Mouse (Mus musculus): ENCODE measurements around the gene Emg1. TPM values are rescaled to one million over a fixed set of nuclear protein-coding genes. Genes with fewer than 3 reads are reported as not detected.

The Emg1 gene
- total RNA-seq, 2 experiments from 2014 or later, result 51.8 to 57.5 TPM

GRCm38 (mm10) chr6:124718703-124719102 lies 6.7 kb upstream of the Emg1 start:
- no peak for DNase-seq
- intact Hi-C loops (cut with DNase I; ENCODE audit: low total_unique reads), result no loop called here

- no peak for DNase-seq
- intact Hi-C loops (cut with DNase I; ENCODE audit: low total_unique reads), result no loop called here
These were observed 6.0 kb upstream of the Emg1 start for GRCm38 (mm10) chr6:124717968-124718367.

- DNase-seq, result no peak
- intact Hi-C loops (cut with DNase I; ENCODE audit: low total_unique reads), result no loop called here
These were observed 5.0 kb upstream of the Emg1 start for GRCm38 (mm10) chr6:124716864-124717490.

GRCm38 (mm10) chr6:124712918-124713317 lies 940 bp upstream of the Emg1 start:
- intact Hi-C loops (cut with DNase I; ENCODE audit: low total_unique reads), result loop anchor here (5.0 kb wide), 1 partner anchor 34 kb away; no protein-coding TSS in a partner anchor
- DNase-seq, result no peak

- intact Hi-C loops (cut with DNase I; ENCODE audit: low total_unique reads), result no loop called here
- no peak for DNase-seq
These were observed 3.6 kb downstream of the Emg1 start for GRCm38 (mm10) chr6:124708289-124708889.

- intact Hi-C loops (cut with DNase I; ENCODE audit: low total_unique reads), result no loop called here
- DNase-seq, result no peak
These were observed 5.8 kb downstream of the Emg1 start for GRCm38 (mm10) chr6:124706061-124706627.

- DNase-seq, result no peak
- intact Hi-C loops (cut with DNase I; ENCODE audit: low total_unique reads), result loop anchor here (5.0 kb wide), 1 partner anchor 42 kb away; the partner anchor contains the start of gene Lpcat3
These were observed 7.6 kb downstream of the Emg1 start for GRCm38 (mm10) chr6:124704417-124704816.

GRCm38 (mm10) chr6:124703789-124704188 lies 8.2 kb downstream of the Emg1 start:
- intact Hi-C loops (cut with DNase I; ENCODE audit: low total_unique reads), result loop anchor here (5.0 kb wide), 1 partner anchor 41 kb away; the partner anchor contains the start of gene Lpcat3
- DNase-seq, result no peak

- peak; percentile 59 for DNase-seq
- intact Hi-C loops (cut with DNase I; ENCODE audit: low total_unique reads), result loop anchor here (5.0 kb wide), 1 partner anchor 40 kb away; the partner anchor contains the start of gene Lpcat3
These were observed 9.2 kb downstream of the Emg1 start for GRCm38 (mm10) chr6:124702784-124703103.

GRCm38 (mm10) chr6:124702102-124702783 lies 9.7 kb downstream of the Emg1 start:
- intact Hi-C loops (cut with DNase I; ENCODE audit: low total_unique reads), result loop anchor here (5.0 kb wide), 1 partner anchor 40 kb away; the partner anchor contains the start of gene Lpcat3
- no peak for DNase-seq

- DNase-seq, result no peak
- intact Hi-C loops (cut with DNase I; ENCODE audit: low total_unique reads), result loop anchor here (5.0 kb wide), 1 partner anchor 39 kb away; the partner anchor contains the start of gene Lpcat3
These were observed 10.6 kb downstream of the Emg1 start for GRCm38 (mm10) chr6:124701338-124701737.

- intact Hi-C loops (cut with DNase I; ENCODE audit: low total_unique reads), result loop anchor here (5.0 kb wide), 1 partner anchor 38 kb away; the partner anchor contains the start of gene Lpcat3
- peak; percentile 78 for DNase-seq
These were observed 11.9 kb downstream of the Emg1 start for GRCm38 (mm10) chr6:124699962-124700610.

- no peak for DNase-seq
- intact Hi-C loops (cut with DNase I; ENCODE audit: low total_unique reads), result no loop called here
These were observed 12.6 kb downstream of the Emg1 start for GRCm38 (mm10) chr6:124699366-124699765.

- no peak for DNase-seq
- intact Hi-C loops (cut with DNase I; ENCODE audit: low total_unique reads), result no loop called here
These were observed 13.2 kb downstream of the Emg1 start for GRCm38 (mm10) chr6:124698751-124699150.

- intact Hi-C loops (cut with DNase I; ENCODE audit: low total_unique reads), result no loop called here
- no peak for DNase-seq
These were observed 15.4 kb downstream of the Emg1 start for GRCm38 (mm10) chr6:124696441-124697150.

- intact Hi-C loops (cut with DNase I; ENCODE audit: low total_unique reads), result no loop called here
- DNase-seq, result no peak
These were observed 17.6 kb downstream of the Emg1 start for GRCm38 (mm10) chr6:124694166-124694955.

GRCm38 (mm10) chr6:124693243-124693981 lies 18.6 kb downstream of the Emg1 start:
- intact Hi-C loops (cut with DNase I; ENCODE audit: low total_unique reads), result no loop called here
- DNase-seq, result no peak

GRCm38 (mm10) chr6:124690517-124690916 lies 21.5 kb downstream of the Emg1 start:
- intact Hi-C loops (cut with DNase I; ENCODE audit: low total_unique reads), result no loop called here

More at GRCm38 (mm10) chr6:124690517-124690916, 21.5 kb downstream of the Emg1 start:
- DNase-seq, result no peak

Measured in gastrocnemius, postnatal 14 days (tissue).